Mouse (Mus musculus) heart, adult 9 months (tissue): ENCODE results near the gene Col7a1.

Experiments
- DNase-seq, 2 experiments: peaks; one replicate each; pipeline ENCODE4 v3.0.0; 2022; ENCODE audit warnings: low spot score in 2 of 2

The Col7a1 gene

GRCm38 (mm10) chr9:108985710-108986109 is 32.3 kb downstream of the Col7a1 start, which contains the start of gene Ucn2:
Ucn2 (plus strand) TSS chr9:108986010.
- DNase-seq = no peak

DNA sequence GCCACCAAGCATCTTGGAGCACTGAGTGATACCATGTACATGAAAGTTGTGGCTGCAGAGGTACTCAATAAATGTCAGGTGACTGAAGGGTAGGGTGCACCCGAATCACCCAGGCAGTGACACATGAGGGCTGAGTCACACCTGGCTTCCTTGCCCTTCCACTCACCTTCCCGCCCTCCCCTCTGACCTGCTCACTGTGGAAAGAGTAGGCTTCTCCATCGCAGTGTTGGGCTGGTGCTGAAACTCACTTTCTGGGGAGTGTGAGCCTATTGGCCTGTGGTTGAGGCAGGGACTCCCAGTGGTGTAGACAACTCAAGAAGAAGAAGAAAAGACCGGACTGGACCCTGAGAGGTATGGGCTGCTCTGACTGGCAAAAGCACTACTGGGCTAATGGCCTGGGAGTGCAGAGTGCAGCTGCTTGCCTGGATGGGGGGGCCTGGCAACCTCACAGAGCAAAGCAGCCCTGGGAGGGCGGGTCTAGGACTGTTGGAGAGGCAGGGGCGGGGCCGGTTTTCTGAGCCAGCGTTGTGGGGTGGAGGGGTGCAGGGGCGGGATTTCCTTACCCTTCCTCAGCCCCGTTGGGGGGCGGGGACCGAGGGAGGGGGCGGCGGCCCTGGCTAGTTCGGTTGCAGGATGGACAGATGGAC is 34.4 kb downstream of the Col7a1 start:
- DNase-seq = peak; percentile 36 to 53

- DNase-seq = peak; percentile 53 to 57
Measured at GRCm38 (mm10) chr9:108989802-108990461, 36.5 kb downstream of the Col7a1 start.

- no peak for DNase-seq
Measured at GRCm38 (mm10) chr9:108990462-108990820, 37.1 kb downstream of the Col7a1 start.

DNA sequence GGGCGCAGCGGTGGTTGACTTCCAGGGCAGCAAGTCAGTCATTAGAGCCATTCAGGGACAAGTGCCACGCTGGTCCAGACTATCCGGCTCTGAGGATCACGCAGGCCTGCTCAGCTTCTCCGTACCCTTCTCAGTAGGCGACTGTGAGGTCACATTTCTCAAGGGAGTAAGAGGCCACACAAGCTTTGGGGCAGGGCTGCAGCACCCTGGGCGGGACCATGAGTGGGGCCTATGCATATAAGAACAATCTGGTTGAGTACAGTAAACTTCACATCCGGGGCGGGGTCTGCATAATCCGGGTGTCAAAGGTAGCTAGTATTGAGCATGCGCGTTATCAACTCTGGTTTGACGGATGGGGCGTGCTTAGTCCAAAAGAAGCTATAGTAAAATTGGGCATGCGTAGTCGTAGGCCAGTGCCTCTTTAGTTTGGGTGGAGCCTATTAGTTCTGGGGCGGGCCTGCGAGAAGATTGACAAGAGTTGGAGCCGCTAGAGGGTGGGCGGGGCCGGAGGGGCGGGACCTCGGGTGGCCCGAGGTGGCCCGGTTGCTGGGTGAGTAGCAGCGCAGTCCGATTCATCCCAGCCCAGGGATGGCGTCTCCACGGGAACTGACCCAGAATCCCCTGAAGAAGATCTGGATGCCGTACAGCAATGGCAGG is 38.2 kb downstream of the Col7a1 start, which contains the start of gene Pfkfb4:
Gene Pfkfb4 (plus strand): TSS at position 351 of the 657 bp plus-strand sequence.
- peak; percentile 99 for DNase-seq

- no peak for DNase-seq
Measured at GRCm38 (mm10) chr9:108992085-108992469, 38.7 kb downstream of the Col7a1 start.

- DNase-seq = no peak
Measured at GRCm38 (mm10) chr9:108992620-108993361, 39.4 kb downstream of the Col7a1 start.

- DNase-seq = no peak
Measured at GRCm38 (mm10) chr9:108996411-108996810, 43.0 kb downstream of the Col7a1 start.

DNA sequence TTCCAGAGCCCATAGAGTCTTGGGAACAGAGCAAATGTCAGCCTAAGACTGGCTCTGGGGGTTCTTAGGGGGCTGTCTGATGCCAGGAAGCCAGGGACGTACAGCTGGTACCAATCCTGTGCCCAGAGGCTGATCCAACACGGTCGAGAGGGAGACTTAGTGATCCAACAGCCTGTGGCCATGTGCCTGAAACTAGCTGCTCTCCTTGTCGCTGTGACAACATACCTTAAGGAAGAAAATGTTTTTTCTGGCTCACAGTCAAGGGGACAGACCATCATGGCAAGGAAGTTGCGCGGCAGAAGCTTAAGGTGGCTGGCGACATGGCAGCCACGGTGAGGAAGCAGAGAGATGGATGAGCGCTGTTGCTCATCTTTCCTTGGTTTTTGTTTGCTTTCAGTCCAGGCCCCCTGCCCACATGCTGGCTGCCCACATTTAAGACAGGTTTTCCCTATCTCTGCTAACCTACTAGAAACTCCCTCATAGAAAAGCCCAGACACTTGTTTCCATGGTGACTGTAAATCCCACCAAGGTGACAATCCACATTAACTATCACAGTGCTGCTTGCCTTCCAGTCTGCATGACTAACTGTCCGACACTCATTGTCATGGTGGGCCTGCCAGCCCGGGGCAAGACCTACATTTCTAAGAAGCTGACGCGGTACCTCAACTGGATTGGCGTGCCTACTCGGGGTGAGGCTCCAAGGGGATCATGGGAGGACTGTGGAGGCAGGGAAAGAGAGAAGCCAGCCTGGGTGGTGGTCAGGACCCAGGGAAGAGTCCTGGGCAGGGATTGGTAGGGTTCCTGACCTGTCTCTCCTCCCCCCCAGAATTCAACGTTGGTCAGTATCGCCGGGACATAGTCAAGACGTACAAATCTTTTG is 45.1 kb downstream of the Col7a1 start:
- no peak for DNase-seq

- no peak for DNase-seq
Measured at GRCm38 (mm10) chr9:108999167-108999526, 45.8 kb downstream of the Col7a1 start.

- DNase-seq = peak; percentile 55 to 66
Measured at GRCm38 (mm10) chr9:109000726-109001125, 47.3 kb downstream of the Col7a1 start.

DNA sequence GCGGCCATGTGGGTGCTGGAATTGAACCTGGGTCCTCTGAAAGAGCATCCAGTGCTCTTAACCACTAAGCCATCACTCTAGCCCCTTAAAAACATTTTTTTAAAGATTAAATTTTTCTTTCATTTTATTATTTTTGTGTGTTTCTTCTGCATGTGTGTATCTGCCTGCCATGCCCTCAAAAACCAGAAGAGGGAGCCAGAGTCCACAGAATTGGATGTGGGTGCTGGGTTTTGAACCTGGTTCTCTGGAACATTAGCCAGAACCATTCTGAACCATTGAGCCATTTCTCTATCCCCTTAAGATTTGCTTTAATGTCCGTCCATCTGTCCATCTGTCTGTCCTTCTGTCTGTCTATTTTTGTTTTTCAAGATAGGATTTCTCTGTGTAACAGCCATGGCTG is 49.8 kb downstream of the Col7a1 start:
- DNase-seq = no peak

DNA sequence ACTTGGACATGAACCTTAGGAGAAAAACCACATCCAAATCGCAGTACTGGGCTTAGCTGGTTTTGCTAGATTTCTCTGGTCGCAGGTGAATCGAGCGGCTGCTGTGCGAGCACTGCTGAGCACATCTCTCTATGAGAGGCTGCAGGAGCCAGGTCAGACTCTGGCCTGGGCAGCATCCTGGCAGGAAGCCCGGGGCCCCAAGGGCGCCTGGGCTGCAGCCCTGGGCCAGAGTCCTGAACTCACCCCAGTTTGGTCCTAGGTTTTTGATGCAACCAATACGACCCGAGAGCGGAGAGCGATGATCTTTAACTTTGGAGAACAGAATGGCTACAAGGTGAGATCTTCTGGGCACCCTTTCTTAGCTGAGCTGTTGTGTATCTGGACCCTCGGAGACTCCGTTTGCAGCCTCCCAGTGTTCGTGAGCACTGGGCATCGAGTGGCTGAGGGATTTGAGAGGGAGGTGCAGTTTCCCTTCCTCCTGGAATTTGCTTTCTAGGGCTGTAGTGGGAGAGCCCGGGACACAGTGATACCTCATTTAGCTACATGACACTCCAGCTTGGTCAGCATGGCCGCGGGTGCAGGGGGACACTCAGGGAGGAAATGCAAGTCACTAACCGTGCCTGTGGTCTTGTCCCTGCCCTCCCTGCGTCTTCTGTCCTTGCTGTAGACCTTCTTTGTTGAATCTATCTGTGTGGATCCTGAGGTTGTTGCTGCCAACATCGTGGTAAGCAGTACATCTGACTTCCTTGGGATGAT is 53.8 kb downstream of the Col7a1 start:
- no peak for DNase-seq

DNA sequence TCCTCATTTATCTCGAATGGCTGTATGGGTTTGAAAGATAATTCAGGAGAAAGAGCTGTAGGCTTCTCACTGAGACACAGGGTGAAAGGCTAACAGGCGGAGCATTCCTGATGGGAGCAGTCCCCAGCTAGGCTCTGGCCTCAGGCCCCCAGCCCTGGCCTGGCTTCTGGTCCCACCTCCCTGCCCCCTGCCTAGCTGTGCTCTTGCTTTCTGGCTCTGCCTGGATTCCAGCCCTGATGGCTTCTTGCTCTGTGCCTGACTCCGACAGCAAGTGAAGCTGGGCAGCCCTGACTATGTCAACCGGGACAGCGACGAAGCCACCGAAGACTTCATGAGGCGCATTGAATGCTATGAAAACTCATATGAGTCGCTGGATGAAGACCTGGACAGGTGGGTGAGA is 54.7 kb downstream of the Col7a1 start:
- DNase-seq = no peak

- DNase-seq = no peak
Measured at GRCm38 (mm10) chr9:109008994-109009635, 55.7 kb downstream of the Col7a1 start.

DNA sequence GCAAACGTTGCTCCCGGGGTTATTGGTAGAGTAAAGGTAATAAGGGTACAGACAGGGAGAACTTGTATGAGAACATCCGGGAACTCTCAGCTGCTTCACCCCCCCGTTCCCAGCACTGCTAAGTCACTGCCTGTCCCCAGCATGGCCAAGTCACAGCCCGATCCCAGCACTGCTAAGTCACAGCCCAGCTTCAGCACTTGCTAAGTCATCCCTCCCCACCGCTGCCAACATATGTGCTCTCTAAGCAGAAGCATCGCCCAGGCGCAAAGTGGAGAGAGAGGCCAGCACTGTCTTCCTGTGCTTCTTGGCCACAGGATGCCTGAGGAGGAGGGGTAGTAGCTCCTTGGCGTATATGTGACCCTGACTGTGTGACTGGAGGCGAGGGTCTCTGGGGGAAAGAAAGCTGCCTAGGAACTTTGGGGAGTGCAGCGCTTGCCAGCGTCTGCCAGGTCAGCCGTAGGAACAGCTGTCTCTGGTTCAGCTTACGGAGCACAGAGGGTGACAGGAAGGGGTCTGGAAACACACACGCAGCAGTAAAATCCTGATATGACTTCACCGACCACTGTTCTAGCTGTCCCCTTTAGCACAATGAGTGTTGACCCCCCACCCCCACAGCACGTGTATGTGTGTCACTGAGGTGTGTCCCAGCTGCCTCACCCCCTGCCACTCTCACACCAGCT is 56.4 kb downstream of the Col7a1 start:
- peak; percentile 56 to 61 for DNase-seq

DNA sequence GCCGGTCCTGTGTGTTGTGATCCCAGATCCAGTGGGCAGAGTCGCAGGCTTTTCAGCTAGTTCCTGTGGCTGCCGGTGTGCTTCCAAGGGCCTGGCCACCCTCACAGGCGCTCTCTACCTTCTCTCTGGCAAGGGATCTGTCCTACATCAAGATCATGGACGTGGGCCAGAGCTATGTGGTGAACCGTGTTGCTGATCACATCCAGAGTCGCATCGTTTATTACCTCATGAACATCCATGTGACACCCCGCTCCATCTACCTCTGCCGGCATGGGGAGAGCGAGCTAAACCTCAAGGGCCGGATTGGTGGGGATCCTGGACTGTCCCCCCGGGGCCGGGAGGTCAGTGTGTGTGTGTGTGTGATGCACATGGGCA is 56.9 kb downstream of the Col7a1 start:
- no peak for DNase-seq

GRCm38 (mm10) chr9:109015397-109015796 is 62.0 kb downstream of the Col7a1 start:
- DNase-seq = no peak

GRCm38 (mm10) chr9:109016973-109017604 is 63.7 kb downstream of the Col7a1 start:
- no peak for DNase-seq
